13 mouse cellular contexts compared by ENCODE assay signal in the genomic region with DNA sequence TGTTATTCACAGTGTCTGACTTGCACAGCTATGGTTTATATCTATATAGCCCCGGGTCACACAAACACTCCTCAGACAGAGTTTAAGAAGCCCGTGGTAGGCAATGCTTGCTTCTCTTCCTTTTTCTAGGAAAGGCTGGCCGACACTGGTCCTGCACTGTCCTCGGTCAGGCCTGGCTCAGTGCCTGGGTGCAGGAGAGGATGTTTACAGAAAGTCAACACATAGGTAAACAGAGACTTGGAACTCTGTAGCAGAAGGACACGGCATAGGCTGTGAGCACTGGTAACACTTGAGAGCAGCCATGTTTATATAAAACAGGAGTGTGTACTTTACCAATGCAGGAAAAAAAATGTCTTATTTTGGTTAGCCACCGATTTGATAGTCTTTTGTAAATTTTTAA. TPM values are rescaled to one million over a fixed set of nuclear protein-coding genes. Genes with fewer than 3 reads are reported as not detected.
DNase-seq lines count a peak whose midpoint lies in the region; ATAC-seq and TF ChIP-seq lines count a peak whose summit lies in the region.
"Had no signal": no experiment of that assay in that cellular context is flagged by ENCODE, and none has a peak within 500 bp of the region (broad histone marks: within the 10 kb centered on the region; RNA-seq: fewer than 3 reads in every experiment).

No protein-coding gene starts in this region.

- H3K4me1 ChIP-seq in intestine, embryonic 15.5 days (replicated peaks), result peaks cover 17% of the 10 kb centered on the region
- peaks cover 35% of the 10 kb centered on the region for H3K4me1 ChIP-seq in lung, embryonic 16.5 days (replicated peaks; ENCODE audit: control insufficient read depth, insufficient read depth, low read length)

- no peak overlapping the region for H3K27ac ChIP-seq in intestine, embryonic 15.5 days
- H3K27ac ChIP-seq in lung, embryonic 16.5 days (ENCODE audit: low read length), result peak overlapping the region; percentile 69; the same call in 1 of the 2 replicates
- H3K27ac ChIP-seq in layer of hippocampus, adult 2 months, result no peak overlapping the region
- H3K27ac ChIP-seq: macrophage had no signal

- no peak overlapping the region for H3K9ac ChIP-seq in intestine, embryonic 15.5 days
- H3K9ac ChIP-seq in lung, embryonic 16.5 days (ENCODE audit: low read length), result no peak overlapping the region
- H3K9ac ChIP-seq: heart, embryonic 15.5 days had no signal

- DNase-seq in heart, adult 11 months, result peak; percentile 94
- no peak for DNase-seq in heart, adult 9 months (ENCODE audit: low spot score in 2 of 2)
- peak; percentile 52 for DNase-seq in liver
- no peak for DNase-seq in spleen, postnatal 36 days (ENCODE audit: low spot score in 2 of 2)
- DNase-seq in thymus, postnatal 25 days, result no peak
- no peak for DNase-seq in layer of hippocampus, adult 2 months (ENCODE audit: low spot score in 2 of 2)
- DNase-seq: thymus, postnatal 14 days had no signal

- H3K27me3 ChIP-seq in intestine, embryonic 15.5 days (replicated peaks), result no peaks in the 10 kb centered on the region
- no peaks in the 10 kb centered on the region for H3K27me3 ChIP-seq in lung, embryonic 16.5 days (ENCODE audit: control insufficient read depth, insufficient read depth, low read depth, low read length)
- H3K27me3 ChIP-seq: CH12.LX; heart, embryonic 15.5 days had no signal

- H3K36me3 ChIP-seq in intestine, embryonic 15.5 days, result no peaks in the 10 kb centered on the region
- H3K36me3 ChIP-seq in lung, embryonic 16.5 days (ENCODE audit: control insufficient read depth, insufficient read depth, low read length), result no peaks in the 10 kb centered on the region
- H3K36me3 ChIP-seq: heart, embryonic 15.5 days had no signal

- no peak overlapping the region for H3K4me3 ChIP-seq in intestine, embryonic 15.5 days (replicated peaks)
- no peak overlapping the region for H3K4me3 ChIP-seq in lung, embryonic 16.5 days (ENCODE audit: low read length)
- H3K4me3 ChIP-seq in layer of hippocampus, adult 2 months, result no peak overlapping the region
- H3K4me3 ChIP-seq: erythroblast, embryonic 14.5 days; heart, embryonic 15.5 days had no signal

- no peaks in the 10 kb centered on the region for H3K9me3 ChIP-seq in intestine, embryonic 15.5 days
- no peaks in the 10 kb centered on the region for H3K9me3 ChIP-seq in lung, embryonic 16.5 days (ENCODE audit: control insufficient read depth, low read length)
- H3K9me3 ChIP-seq: heart, embryonic 15.5 days had no signal

- TF ChIP-seq CTCF in layer of hippocampus, adult 2 months (conservative IDR thresholded peaks at IDR 0.05), result no peak

- no peak overlapping the region for H3K4me2 ChIP-seq in intestine, embryonic 15.5 days (replicated peaks)
- peak overlapping the region; percentile 16; the same call in 1 of the 2 replicates for H3K4me2 ChIP-seq in lung, embryonic 16.5 days (ENCODE audit: low read depth, low read length)
- H3K4me2 ChIP-seq: heart, embryonic 15.5 days had no signal

- ATAC-seq in intestine, embryonic 15.5 days, result peak; percentile 86
- ATAC-seq in lung, embryonic 16.5 days (ENCODE audit: low read depth), result peak; percentile 94

- 22% methylated on average over 6 of the region's 6 CpGs for WGBS in intestine, embryonic 15.5 days
- 9% methylated on average over 6 of the region's 6 CpGs for WGBS in lung, embryonic 16.5 days

RNA-seq across cellular contexts. Expression of gene Kif13a, which starts 54.3 kb away (rescaled TPM):
- polyA plus RNA-seq in intestine, embryonic 15.5 days (2015; fragmentation: Nextera tagmentation; extraction: Ambion mirVana), result 17.0 and 17.6 TPM in 2 replicates
- polyA plus RNA-seq in lung, embryonic 16.5 days (2015; fragmentation: Nextera tagmentation; extraction: Ambion mirVana), result 11.7 and 12.6 TPM in 2 replicates
- total RNA-seq in layer of hippocampus, adult 2 months (2021), result 10 to 100 TPM; 20.9 to 21.7 TPM
- total RNA-seq: CH12.LX had no signal

Comparison
In these comparisons a context has a peak if more than half of its experiments do, and no peak if none do; other contexts are left out.
1. DNase-seq: peak in heart, adult 11 months (single experiment) and liver (single experiment); none in heart, adult 9 months (0 of 2), spleen, postnatal 36 days (0 of 2), thymus, postnatal 25 days (single experiment) and layer of hippocampus, adult 2 months (0 of 2).